Mouse (Mus musculus): Measurements from ENCODE around the gene Robo3.

The Robo3 gene

DNA sequence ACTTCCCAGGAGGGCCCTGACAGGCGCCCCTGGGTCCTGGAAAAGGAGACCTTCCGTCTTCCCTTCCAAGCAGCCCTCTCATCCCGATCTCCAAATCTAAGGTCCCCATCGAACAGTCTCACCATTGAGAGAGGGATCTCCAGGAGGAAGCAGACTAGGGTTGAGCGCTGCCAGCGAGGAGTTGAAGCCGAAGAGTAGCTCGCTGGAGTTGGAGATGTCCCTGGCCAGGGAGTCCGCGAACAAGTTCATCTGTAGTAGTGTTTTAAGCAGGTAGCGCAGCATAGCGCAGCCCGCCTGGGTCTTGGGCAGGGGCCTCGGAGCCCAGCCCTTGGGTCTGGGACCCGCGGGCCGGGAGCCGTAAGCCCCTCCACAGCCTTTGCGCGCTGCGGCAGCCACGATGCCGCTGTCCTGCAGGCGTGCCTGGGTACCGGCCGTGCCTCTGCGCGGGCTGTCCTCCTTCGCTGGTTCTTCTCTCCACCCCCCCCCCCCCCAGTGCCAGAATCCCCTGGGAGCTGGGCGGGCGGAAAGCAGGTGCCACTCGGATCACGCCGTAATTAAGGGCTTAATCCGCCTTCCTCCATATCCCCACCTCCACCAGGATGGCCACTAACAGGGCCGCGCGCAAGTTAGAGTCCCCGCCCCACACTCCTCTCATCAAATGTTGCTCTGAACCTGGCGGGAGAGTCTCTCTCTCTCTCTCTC lies at the start of gene Robo3:
Gene Robo3 (minus strand): TSS at position 527 of the 702 bp plus-strand sequence.
- DNase-seq (ENCODE audit: extremely low spot score, low spot score): no peak

GRCm38 (mm10) chr9:37474923-37475322 lies 41.9 kb upstream of the Robo3 start:
- no peak for DNase-seq (ENCODE audit: extremely low spot score, low spot score)

- DNase-seq (ENCODE audit: extremely low spot score, low spot score): no peak
Observed at GRCm38 (mm10) chr9:37473611-37474125, 40.6 kb upstream of the Robo3 start.

DNA sequence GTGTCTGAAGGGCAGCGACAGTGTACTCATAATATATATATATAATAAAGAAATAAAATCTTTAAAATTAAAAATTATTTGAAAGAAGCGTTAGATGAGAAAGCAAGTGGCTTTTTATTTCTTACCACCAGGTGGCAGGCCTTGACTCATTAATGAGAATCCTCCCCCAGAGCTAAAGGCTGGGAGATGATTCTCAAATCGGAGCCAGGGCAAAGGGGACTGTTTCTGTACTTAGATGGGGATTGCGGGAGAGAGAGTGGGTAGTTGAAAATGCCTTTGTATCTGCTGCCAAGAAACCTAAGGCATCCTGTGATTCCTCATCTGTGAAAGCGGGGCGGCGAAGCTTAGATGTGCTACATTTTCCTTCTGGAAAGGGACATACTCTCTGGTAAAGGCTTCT lies 29.7 kb upstream of the Robo3 start:
- DNase-seq (ENCODE audit: extremely low spot score, low spot score): peak; percentile 34

GRCm38 (mm10) chr9:37461571-37461970 lies 28.5 kb upstream of the Robo3 start:
- DNase-seq (ENCODE audit: extremely low spot score, low spot score): peak; percentile 35

DNA sequence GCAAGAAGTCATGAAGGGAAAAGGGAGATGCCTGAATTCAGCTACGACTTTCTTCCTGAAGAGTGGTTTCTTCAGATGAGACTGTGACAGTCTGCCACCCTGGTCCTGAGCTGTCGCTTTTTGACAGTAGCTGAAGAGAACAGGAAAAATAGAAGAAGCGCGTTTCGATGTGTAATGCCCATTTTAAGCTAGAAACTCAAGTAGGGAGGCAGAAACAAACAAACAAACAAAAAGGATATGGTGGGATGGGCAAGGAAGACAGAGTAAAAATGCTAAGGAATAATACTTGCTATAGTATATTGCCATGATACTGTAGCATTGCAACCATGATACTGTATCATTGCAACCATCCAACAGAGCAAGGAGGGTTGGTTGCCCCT lies 27.9 kb upstream of the Robo3 start:
- no peak for DNase-seq (ENCODE audit: extremely low spot score, low spot score)

GRCm38 (mm10) chr9:37460043-37460960 lies 27.3 kb upstream of the Robo3 start:
- DNase-seq (ENCODE audit: extremely low spot score, low spot score): peak; percentile 70

GRCm38 (mm10) chr9:37459665-37460042 lies 26.6 kb upstream of the Robo3 start:
- DNase-seq (ENCODE audit: extremely low spot score, low spot score): no peak

DNA sequence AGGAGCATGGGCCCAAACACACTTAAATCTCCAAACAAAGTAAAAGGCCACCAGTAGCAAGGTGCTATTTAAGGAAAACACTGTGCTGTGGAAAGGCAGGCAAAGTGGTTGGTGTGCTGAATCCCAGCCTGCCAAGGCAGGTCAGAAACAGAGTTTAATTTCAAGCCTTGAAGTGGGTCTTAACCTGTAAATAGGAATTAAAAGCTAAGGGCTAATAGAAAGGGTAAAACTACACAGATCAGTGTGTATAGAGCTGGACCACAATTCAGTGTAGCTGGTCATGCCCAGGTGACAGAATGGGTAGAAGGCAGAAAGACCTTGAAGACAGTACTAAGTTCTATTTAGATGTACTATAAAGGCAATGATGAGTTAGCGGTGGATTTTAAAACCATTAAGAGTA lies 24.1 kb upstream of the Robo3 start:
- no peak for DNase-seq (ENCODE audit: extremely low spot score, low spot score)

DNA sequence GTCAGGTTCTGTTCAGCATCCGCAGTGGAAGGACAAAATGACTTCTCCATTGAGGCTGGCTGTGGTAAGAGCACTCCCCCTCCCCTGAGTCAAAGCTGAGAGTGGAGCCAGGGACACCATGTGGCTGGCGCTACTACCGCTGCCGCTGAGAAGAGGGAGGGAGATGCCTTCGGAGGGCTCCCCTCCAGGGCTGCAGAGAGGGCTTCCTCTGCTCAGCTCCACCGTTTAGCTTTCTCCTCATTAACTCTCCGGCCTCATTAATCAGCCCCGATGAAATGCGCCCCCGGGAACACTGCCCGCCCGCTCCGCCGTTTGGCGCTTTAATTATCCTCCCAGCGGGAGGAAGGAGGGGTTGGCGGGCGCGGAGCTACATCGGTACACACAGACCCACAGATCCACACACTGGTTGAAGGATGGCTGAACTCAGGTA lies 23.4 kb upstream of the Robo3 start:
- DNase-seq (ENCODE audit: extremely low spot score, low spot score): peak; percentile 58

DNA sequence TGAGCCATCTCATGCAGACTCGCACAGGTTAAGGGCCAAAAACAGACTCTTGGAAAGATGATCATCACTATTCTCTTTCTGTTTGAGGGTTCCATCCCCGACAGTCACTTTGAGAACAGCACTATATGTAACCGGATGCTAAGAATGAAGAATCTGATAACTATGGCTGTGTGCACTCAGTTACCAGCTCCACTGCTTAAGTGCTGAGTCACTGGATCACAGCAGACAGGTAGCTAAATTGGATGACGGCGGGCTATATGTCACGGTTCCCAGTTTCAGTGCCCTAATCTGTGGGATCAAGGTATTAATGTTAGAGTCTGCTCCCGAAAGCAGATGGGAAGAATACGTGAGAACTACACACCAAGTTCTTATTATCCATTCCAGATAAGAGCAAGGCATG lies 22.8 kb upstream of the Robo3 start:
- DNase-seq (ENCODE audit: extremely low spot score, low spot score): no peak

- DNase-seq (ENCODE audit: extremely low spot score, low spot score): no peak
Observed at GRCm38 (mm10) chr9:37454991-37455390, 21.9 kb upstream of the Robo3 start.

DNA sequence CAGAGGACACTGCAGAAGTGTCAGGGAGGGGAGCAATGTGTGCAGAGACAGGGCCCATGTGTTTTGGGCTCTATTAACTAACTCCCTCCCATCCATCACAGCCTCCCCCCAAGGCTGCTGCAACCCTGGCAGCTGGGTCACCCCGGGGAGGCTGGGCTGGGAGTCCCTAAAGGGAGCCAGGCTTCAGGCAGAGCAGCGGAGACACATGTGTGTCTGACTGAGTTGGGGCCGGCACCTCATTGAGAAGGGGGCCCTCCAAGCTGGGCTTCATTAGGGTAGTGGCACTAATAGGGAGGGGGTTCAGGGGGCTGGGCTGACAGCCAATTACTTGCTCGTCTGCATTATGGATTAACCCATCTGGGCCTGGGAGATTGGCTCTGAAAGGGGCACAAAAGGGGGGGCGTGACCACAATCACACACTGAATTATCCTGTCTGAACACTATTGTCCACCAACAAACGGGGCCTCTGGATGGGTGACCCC lies 21.0 kb upstream of the Robo3 start:
- DNase-seq (ENCODE audit: extremely low spot score, low spot score): peak; percentile 59

DNA sequence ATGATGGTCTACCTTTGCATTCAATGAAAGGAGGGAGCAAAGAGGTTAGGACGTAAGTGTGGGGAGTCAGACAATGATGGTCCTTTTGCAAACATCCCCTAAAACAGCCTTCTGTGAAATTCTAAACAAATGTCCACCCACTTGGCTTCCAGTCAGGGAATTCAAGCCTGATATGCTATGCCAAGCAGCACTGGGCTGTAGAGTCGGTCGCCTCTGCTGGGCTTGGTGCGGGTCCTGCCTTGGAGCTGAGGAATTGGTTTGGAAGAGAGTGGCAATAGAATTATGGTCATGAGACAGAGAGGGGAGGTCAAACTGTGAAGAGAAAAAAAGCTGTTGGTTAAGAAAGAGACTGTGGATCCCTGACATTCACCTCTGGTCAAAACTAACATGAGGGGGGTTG lies 20.3 kb upstream of the Robo3 start:
- DNase-seq (ENCODE audit: extremely low spot score, low spot score): no peak

- peak; percentile 12 for DNase-seq (ENCODE audit: extremely low spot score, low spot score)
Observed at GRCm38 (mm10) chr9:37452401-37452800, 19.4 kb upstream of the Robo3 start.

DNA sequence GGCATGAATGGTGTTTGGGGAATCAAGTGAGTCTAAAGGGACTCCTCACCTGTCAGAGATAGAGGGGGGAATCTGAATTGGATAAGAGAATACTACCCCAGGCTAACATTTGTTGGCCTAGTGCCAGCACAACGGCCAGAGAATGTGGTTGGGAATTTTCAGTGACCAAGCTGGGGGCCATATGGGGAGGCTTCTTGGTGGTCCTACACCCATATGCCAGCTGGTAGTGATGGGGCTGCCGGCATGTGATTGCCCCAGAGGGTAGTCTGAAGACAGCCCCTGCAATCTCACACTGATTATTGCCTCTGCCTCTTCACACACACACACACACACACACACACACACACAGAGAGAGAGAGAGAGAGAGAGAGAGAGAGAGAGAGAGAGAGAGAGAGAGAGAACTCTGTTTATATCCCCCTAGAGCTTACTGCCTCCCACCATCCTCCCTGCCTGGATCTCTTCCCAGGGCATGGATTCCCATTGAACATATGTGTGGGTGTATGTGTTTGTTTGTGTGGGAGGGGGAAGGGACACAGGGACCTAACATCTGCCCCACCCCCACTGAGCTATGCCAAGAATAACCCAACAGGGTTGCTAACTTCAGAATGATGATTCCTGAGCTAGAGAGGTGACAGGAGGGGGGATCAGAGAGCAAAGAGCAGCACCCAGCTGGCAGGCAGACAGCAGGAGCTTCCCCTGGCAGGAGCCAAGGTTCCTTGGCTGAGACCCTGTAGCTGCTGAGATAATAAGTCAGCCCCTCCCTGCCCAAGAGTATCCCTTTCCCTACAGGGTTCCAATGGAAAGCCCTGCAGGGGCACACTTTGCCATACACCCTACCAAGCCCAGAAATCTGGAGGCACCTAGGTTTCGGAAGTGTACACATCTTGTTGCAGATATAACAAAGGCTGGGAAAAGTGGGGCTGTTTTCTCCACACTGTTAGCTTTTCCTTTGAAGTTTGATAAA lies 5.0 kb upstream of the Robo3 start:
- DNase-seq (ENCODE audit: extremely low spot score, low spot score): no peak

GRCm38 (mm10) chr9:37435616-37436015 lies 2.6 kb upstream of the Robo3 start:
- no peak for DNase-seq (ENCODE audit: extremely low spot score, low spot score)

DNA sequence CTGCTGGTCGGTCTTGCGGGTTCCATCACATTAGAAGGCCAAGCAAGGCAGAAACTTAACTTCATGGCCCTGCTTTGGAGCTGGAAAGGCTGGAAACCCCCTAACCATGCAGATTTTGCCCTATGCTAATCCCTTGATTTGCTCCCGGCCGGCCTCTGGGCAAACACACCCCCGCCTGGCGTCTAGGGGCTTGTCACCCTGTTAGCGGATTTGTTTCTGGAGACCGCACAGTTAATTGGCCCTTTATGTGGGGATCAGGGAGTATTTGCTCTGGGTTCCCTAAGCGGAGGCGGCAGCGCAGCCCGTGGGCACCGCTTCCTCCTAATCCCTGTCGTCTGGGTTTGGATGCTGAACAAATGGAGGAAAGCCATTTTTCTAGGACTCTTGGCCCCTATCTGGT lies 1.9 kb upstream of the Robo3 start:
- peak; percentile 31 for DNase-seq (ENCODE audit: extremely low spot score, low spot score)

DNA sequence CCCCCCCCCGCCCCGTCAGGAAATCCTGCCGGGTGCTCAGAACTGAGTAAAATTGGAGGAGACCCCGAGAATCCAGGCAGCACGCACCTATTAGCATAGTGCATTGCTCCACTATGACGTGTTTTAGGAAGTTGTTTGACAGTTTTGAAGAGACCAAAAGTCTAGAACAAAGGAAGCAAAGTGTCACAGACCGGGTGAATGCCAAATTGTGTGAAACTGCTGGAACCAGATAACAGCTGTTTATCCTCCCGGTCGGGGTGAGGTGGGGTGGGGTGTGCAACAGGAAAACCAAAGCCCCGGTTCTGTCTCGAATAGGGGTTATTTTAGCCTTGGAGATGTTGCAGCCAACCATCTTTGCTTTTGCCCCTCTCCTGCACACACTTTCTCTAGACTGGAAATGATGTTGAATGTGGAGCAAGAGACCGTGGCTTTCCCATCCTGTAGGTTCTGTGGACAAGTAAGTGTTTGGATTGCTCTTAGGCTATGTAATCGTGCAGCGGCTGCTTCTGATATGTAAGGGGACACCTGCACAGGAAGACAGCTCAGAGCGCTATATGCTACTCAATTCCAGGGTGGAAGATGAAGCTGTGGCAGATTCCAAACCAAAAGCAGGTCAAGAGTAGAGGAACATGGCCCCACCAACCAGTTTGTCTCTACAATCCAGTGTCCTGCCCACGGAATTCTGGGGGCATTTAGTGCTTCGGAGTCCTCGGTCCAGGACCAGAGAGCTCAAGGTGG lies 946 bp upstream of the Robo3 start:
- DNase-seq (ENCODE audit: extremely low spot score, low spot score): peak; percentile 35

DNA sequence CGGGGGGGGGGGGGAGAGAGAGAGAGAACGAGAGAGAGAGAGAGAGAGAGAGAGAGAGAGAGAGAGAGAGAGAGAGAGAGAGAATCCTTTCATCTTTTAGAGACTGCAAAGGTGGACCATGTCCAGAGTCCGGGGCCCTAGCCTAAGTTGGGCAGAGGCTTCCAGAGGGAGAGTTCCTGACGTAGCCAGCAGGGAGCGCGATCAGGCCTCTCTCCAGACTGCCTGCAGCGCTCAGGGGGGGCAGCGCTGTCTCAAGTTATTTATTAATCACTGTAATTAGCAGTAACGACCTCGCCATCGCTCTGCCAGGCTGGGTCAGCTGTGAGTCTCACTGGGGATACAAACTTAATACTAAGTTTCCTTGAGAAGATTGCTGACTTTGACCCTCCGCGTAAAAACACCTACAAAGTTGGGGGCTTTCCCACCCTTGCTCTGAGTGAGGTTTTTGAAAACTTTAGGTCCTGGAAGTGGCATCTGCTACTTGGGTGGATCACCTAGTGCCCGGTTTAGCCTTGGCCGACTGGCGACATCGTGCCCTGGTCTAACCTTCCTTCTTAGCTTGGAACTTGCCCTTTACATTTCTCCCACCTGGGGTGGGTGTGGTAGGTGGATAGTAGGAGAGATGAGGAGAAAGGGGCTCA lies 900 bp downstream of the Robo3 start:
- no peak for DNase-seq (ENCODE audit: extremely low spot score, low spot score)
